Mouse (Mus musculus): Measurements from ENCODE around the gene Lhfpl5. TPM values are rescaled to one million over a fixed set of nuclear protein-coding genes. Genes with fewer than 3 reads are reported as not detected.

Gene Lhfpl5
- polyA plus RNA-seq, 1 experiment from 2014 or later, result 16.4 TPM

Small RNAs within 50 kb of the gene (microRNA-seq; reads per million reads assigned to microRNA genes)
- gene Gm25195, result not detected
- not detected for gene Mir6969

Other genes with a start within 250 kb of the Lhfpl5 start
- 318 and 325 TPM in 2 replicates for gene Rpl10a, start 247.2 kb upstream of the Lhfpl5 start, polyA plus RNA-seq (2015; fragmentation: Nextera tagmentation; extraction: Ambion mirVana)
- 1.8 and 2.7 TPM in 2 replicates for gene Tead3, start 224.8 kb upstream of the Lhfpl5 start, polyA plus RNA-seq (2015; fragmentation: Nextera tagmentation; extraction: Ambion mirVana)
- gene Tulp1, start 210.4 kb upstream of the Lhfpl5 start, polyA plus RNA-seq (2015; fragmentation: Nextera tagmentation; extraction: Ambion mirVana), result 1.5 and 1.7 TPM in 2 replicates
- gene Fkbp5, start 58.1 kb upstream of the Lhfpl5 start, polyA plus RNA-seq (2015; fragmentation: Nextera tagmentation; extraction: Ambion mirVana), result 31.5 and 32.5 TPM in 2 replicates
- gene Armc12, start 44.8 kb upstream of the Lhfpl5 start, polyA plus RNA-seq (2015; fragmentation: Nextera tagmentation; extraction: Ambion mirVana), result not detected in 2 replicates
- not detected in 2 replicates for gene Clpsl2, start 26.2 kb upstream of the Lhfpl5 start, polyA plus RNA-seq (2015; fragmentation: Nextera tagmentation; extraction: Ambion mirVana)
- gene Clps, start 14.9 kb upstream of the Lhfpl5 start, polyA plus RNA-seq (2015; fragmentation: Nextera tagmentation; extraction: Ambion mirVana), result 0.44 and 0.47 TPM in 2 replicates
- 86.6 and 88.7 TPM in 2 replicates for gene Srpk1, start 47.1 kb downstream of the Lhfpl5 start, polyA plus RNA-seq (2015; fragmentation: Nextera tagmentation; extraction: Ambion mirVana)
- gene Slc26a8, start 114.6 kb downstream of the Lhfpl5 start, polyA plus RNA-seq (2015; fragmentation: Nextera tagmentation; extraction: Ambion mirVana), result 1.5 and 1.8 TPM in 2 replicates
- 25.6 and 28.7 TPM in 2 replicates for gene Mapk14, start 115.7 kb downstream of the Lhfpl5 start, polyA plus RNA-seq (2015; fragmentation: Nextera tagmentation; extraction: Ambion mirVana)
- 3.0 and 3.2 TPM in 2 replicates for gene AC170998.1, start 150.4 kb downstream of the Lhfpl5 start, polyA plus RNA-seq (2015; fragmentation: Nextera tagmentation; extraction: Ambion mirVana)
- 0.97 and 1.7 TPM in 2 replicates for gene Mapk13, start 193.7 kb downstream of the Lhfpl5 start, polyA plus RNA-seq (2015; fragmentation: Nextera tagmentation; extraction: Ambion mirVana)
- gene Brpf3, start 225.4 kb downstream of the Lhfpl5 start, polyA plus RNA-seq (2015; fragmentation: Nextera tagmentation; extraction: Ambion mirVana), result 8.1 and 9.6 TPM in 2 replicates

Measured in hindbrain, embryonic 15.5 days (tissue).